Mouse (Mus musculus) hindbrain, embryonic 16.5 days (tissue): Measurements from ENCODE around the gene Gpn3. TPM values are rescaled to one million over a fixed set of nuclear protein-coding genes. Genes with fewer than 3 reads are reported as not detected.
"Not testable (repeated sequence)": the region's sequence is repeated elsewhere in the genome, so short reads cannot be mapped to it uniquely, and the experiment has no call there.

Experiments used
- ATAC-seq: fragments of 200-750 bp; cut with Nextera tagmentation; 2 replicates; pipeline ENCODE4 v1.8.0; 2017; ENCODE audit warnings: moderate TSS enrichment, moderate library complexity
- H3K27ac ChIP-seq: fragments of 300-500 bp; sonication (generic); 2 replicates; pipeline ENCODE4 v1.5.1; 2014; ENCODE audit warnings: low read depth, mild to moderate bottlenecking, control low read depth, low read length, moderate library complexity
- H3K27me3 ChIP-seq: fragments of 300-500 bp; sonication (generic); replicated peaks from 2 replicates; pipeline ENCODE4 v1.6.1; 2014; ENCODE audit warnings: low read length; ENCODE audit not compliant: control insufficient read depth, insufficient read depth
- H3K36me3 ChIP-seq: fragments of 300-500 bp; sonication (generic); 2 replicates; pipeline ENCODE4 v1.6.1; 2014; ENCODE audit warnings: mild to moderate bottlenecking, low read length, moderate library complexity, mixed read lengths; ENCODE audit not compliant: control insufficient read depth, insufficient read depth
- H3K4me1 ChIP-seq: fragments of 300-500 bp; sonication (generic); 2 replicates; pipeline ENCODE4 v1.6.1; 2014; ENCODE audit warnings: low read depth, low read length; ENCODE audit not compliant: control insufficient read depth, insufficient read depth
- H3K4me2 ChIP-seq: fragments of 300-500 bp; sonication (generic); 2 replicates; pipeline ENCODE4 v1.6.1; 2014; ENCODE audit warnings: mild to moderate bottlenecking, low read length, control low read depth, moderate library complexity
- H3K4me3 ChIP-seq: fragments of 300-500 bp; sonication (generic); 2 replicates; pipeline ENCODE4 v1.5.1; 2014; ENCODE audit warnings: mild to moderate bottlenecking, low read length, control low read depth, moderate library complexity
- H3K9ac ChIP-seq: fragments of 300-500 bp; sonication (generic); 2 replicates; pipeline ENCODE4 v1.6.1; 2014; ENCODE audit warnings: low read depth, mild to moderate bottlenecking, control low read depth, low read length, moderate library complexity
- H3K9me3 ChIP-seq: fragments of 300-500 bp; sonication (generic); 2 replicates; pipeline ENCODE4 v1.6.1; 2014; ENCODE audit warnings: mild to moderate bottlenecking, low read length, moderate library complexity; ENCODE audit not compliant: control insufficient read depth
- WGBS: fragments of 180-500 bp; shearing (Covaris S2); extraction: QIAGEN DNeasy Blood & Tissue Kit; methylation state at CpG from one replicate; pipeline ENCODE4 v1.1.7; 2014; 5-methylcytosine and 5-hydroxymethylcytosine counted together
- polyA plus RNA-seq: library from polyadenylated mRNA; unstranded; fragments of >200 nt; fragmentation: Nextera tagmentation; extraction: Ambion mirVana; gene quantifications from 2 replicates; pipeline ENCODE4 v1.2.1, GENCODE M21; 2015

Gpn3 gene
- polyA plus RNA-seq, 1 experiment from 2014 or later: 35.3 TPM

GRCm38 (mm10) chr5:122412826-122413225 lies 41.1 kb downstream of the Gpn3 start:
- Histone ChIP-seq H3K27me3 (no peaks in the 10 kb centered on the region), H3K4me1 (no peaks in the 10 kb centered on the region), H3K4me2 (no peak overlapping the region), H3K36me3 (peaks cover 7% of the 10 kb centered on the region), H3K27ac (no peak overlapping the region), H3K9me3 (no peaks in the 10 kb centered on the region), H3K4me3 (no peak overlapping the region), H3K9ac (no peak overlapping the region)
- WGBS: 57% methylated on average over 6 of the region's 6 CpGs
- ATAC-seq: no peak

DNA sequence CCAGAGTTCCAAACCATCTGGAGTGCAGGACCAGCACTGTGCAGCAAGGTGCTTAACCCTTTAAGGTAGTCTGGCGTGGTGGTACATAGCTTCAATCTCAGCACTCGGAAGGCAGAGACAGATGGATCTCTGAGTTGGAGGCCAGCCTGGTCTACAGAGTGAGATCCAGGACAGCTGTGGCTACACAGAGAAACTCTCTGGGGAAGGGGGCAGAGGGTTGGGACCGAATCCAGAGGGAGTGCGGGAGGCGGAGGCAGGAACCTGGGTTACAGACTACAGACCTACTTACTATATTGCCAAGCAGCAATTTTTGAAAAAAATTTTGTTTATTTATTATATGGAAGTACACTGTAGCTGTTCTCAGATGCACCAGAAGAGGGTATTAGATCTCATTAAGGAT lies 42.7 kb downstream of the Gpn3 start:
- ATAC-seq: no peak
- 91% methylated on average over 5 of the region's 5 CpGs for WGBS

GRCm38 (mm10) chr5:122415465-122415864 lies 43.8 kb downstream of the Gpn3 start:
- 87% methylated on average over 12 of the region's 12 CpGs for WGBS

More for the DNA sequence above, 42.7 kb downstream of the Gpn3 start:
- Histone ChIP-seq H3K9me3 (no peaks in the 10 kb centered on the region), H3K27ac (no peak overlapping the region), H3K9ac (no peak overlapping the region), H3K4me3 (no peak overlapping the region), H3K4me1 (no peaks in the 10 kb centered on the region), H3K27me3 (no peaks in the 10 kb centered on the region), H3K36me3 (peaks cover 7% of the 10 kb centered on the region), H3K4me2 (no peak overlapping the region)

DNA sequence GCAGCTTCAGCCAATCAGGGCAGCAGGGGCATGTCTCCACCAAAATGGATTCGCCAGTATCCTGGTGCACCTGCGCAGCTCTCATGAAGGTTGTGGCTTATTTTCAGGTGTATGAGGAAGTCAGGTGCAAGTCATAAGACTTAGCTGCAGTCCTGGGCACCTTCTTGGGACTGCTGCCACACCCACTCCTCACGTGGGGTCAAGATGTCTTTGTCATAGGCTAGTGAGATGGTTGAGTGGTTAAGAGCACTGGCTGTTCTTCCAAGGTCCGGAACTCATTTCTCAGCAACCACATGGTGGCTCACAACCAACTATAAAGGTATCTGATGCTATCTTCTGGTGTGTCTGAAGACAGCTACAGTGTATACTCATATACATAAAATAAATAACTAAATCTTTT lies 49.0 kb downstream of the Gpn3 start:
- not testable (repeated sequence) for H3K4me2 ChIP-seq, H3K27me3 ChIP-seq, H3K27ac ChIP-seq, H3K4me3 ChIP-seq, ATAC-seq, H3K9me3 ChIP-seq, H3K9ac ChIP-seq, H3K36me3 ChIP-seq
- WGBS: 73% methylated on average over 4 of the region's 4 CpGs
- peaks cover 12% of the 10 kb centered on the region for H3K4me1 ChIP-seq

More at GRCm38 (mm10) chr5:122415465-122415864, 43.8 kb downstream of the Gpn3 start:
- Histone ChIP-seq H3K36me3 (no peaks in the 10 kb centered on the region; the same call in 1 of the 2 replicates), H3K27ac (no peak overlapping the region), H3K9ac (no peak overlapping the region), H3K4me2 (no peak overlapping the region), H3K9me3 (no peaks in the 10 kb centered on the region), H3K4me3 (no peak overlapping the region), H3K4me1 (no peaks in the 10 kb centered on the region), H3K27me3 (no peaks in the 10 kb centered on the region)
- no peak for ATAC-seq

- ATAC-seq: peak; percentile 66
- no peaks in the 10 kb centered on the region for H3K9me3 ChIP-seq
- H3K9ac ChIP-seq: peak within 1 kb of the TSS; percentile 94
- no peaks in the 10 kb centered on the region for H3K27me3 ChIP-seq
- WGBS: 19% methylated on average over 17 of the region's 17 CpGs
- peak within 1 kb of the TSS; percentile 95 for H3K27ac ChIP-seq
- no peaks in the 10 kb centered on the region for H3K36me3 ChIP-seq
- peaks cover 12% of the 10 kb centered on the region for H3K4me1 ChIP-seq
- H3K4me3 ChIP-seq: peak within 1 kb of the TSS; percentile 96
- H3K4me2 ChIP-seq: peak within 1 kb of the TSS; percentile 74
Measured at GRCm38 (mm10) chr5:122421271-122422068, 49.8 kb downstream of the Gpn3 start, which contains the start of gene Anapc7. Anapc7 (plus strand) TSS chr5:122421693.

- H3K4me2 ChIP-seq: peak overlapping the region; percentile 74
- no peaks in the 10 kb centered on the region for H3K36me3 ChIP-seq
- under 1% methylated on average over 72 of the region's 73 CpGs for WGBS
- peak overlapping the region; percentile 96 for H3K4me3 ChIP-seq
- peak overlapping the region; percentile 94 for H3K9ac ChIP-seq
- ATAC-seq: peak; percentile 95
- peaks cover 12% of the 10 kb centered on the region for H3K4me1 ChIP-seq
- H3K27ac ChIP-seq: peak overlapping the region; percentile 95
- no peaks in the 10 kb centered on the region for H3K9me3 ChIP-seq
- no peaks in the 10 kb centered on the region for H3K27me3 ChIP-seq
Measured at GRCm38 (mm10) chr5:122422071-122422964, 50.6 kb downstream of the Gpn3 start.

DNA sequence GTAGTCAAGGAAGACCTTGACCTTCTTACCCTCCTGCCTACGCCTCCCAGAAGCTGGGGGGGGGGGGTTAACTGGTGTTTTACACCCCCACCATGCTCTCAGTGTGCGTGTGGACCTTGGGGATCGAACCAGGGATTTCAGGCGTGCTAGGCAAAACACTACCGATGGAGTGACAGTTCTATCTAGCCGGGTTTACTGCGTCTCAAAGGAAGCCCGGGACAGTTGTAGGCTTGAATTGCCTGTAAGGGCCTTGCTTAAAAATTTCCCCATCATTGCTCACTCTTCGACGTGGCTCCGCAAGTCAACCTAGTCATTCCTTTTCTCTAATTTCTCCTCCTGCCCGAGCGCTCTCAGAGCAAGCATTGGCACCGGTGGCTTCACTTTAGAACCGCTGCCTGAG lies 51.4 kb downstream of the Gpn3 start:
- H3K36me3 ChIP-seq: peaks cover 2% of the 10 kb centered on the region
- H3K9ac ChIP-seq: peak overlapping the region; percentile 94
- H3K4me2 ChIP-seq: peak overlapping the region; percentile 67
- peak overlapping the region; percentile 96 for H3K4me3 ChIP-seq
- 36% methylated on average over 13 of the region's 15 CpGs for WGBS
- no peaks in the 10 kb centered on the region for H3K9me3 ChIP-seq
- H3K27me3 ChIP-seq: no peaks in the 10 kb centered on the region
- H3K4me1 ChIP-seq: peaks cover 12% of the 10 kb centered on the region
- no peak overlapping the region for H3K27ac ChIP-seq
- ATAC-seq: no peak

DNA sequence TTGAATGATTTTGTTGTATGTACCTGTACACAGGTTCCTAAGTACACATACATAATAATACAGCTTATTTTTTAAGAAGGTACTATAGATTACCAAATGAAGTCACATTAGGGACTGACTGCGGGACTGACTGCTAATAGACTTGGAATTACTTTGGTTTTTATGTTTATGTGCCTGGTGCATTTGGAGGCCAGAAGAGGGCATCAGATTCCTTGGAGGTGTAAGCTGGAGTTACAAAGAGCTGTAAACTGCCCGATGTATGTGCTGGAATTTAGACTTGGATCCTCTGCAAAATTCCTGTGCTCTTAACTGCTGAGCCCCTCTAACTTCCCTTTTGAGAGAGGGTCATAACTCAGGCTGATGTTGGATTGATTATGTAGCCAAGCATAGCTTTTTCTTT lies 53.9 kb downstream of the Gpn3 start:
- peaks cover 12% of the 10 kb centered on the region for H3K4me1 ChIP-seq
- WGBS: 75% methylated on average over 2 of the region's 2 CpGs
- H3K27ac ChIP-seq: no peak overlapping the region
- H3K4me3 ChIP-seq: no peak overlapping the region
- no peaks in the 10 kb centered on the region for H3K9me3 ChIP-seq
- no peak overlapping the region for H3K9ac ChIP-seq
- no peak for ATAC-seq
- no peak overlapping the region for H3K4me2 ChIP-seq
- H3K36me3 ChIP-seq: peaks cover 12% of the 10 kb centered on the region
- H3K27me3 ChIP-seq: no peaks in the 10 kb centered on the region
